Mouse (Mus musculus) retina, postnatal 1 day (tissue): ENCODE measurements around the gene Pip5kl1.
A peak's percentile ranks its signal among the peaks of the same experiment; 100 is the strongest.

Experiments
- DNase-seq: peaks from one replicate; pipeline ENCODE4 v3.0.0-alpha.2; 2012

Gene Pip5kl1

GRCm38 (mm10) chr2:32574497-32574896 lies at the start of gene Pip5kl1:
Gene Pip5kl1 (plus strand): TSS chr2:32574797.
- DNase-seq = no peak

GRCm38 (mm10) chr2:32525816-32526215 lies 48.8 kb upstream of the Pip5kl1 start:
- no peak for DNase-seq

GRCm38 (mm10) chr2:32527468-32527966 lies 47.1 kb upstream of the Pip5kl1 start:
- DNase-seq = peak; percentile 49

GRCm38 (mm10) chr2:32528326-32528725 lies 46.3 kb upstream of the Pip5kl1 start:
- DNase-seq = no peak

GRCm38 (mm10) chr2:32530479-32530878 lies 44.1 kb upstream of the Pip5kl1 start:
- DNase-seq = no peak

- no peak for DNase-seq
These were observed 41.4 kb upstream of the Pip5kl1 start for GRCm38 (mm10) chr2:32533163-32533562.

GRCm38 (mm10) chr2:32534061-32534732 lies 40.4 kb upstream of the Pip5kl1 start:
- peak; percentile 76 for DNase-seq

- peak; percentile 99 for DNase-seq
These were observed 39.7 kb upstream of the Pip5kl1 start, which contains the start of gene Fam102a for GRCm38 (mm10) chr2:32534733-32535471. Gene Fam102a (plus strand): TSS chr2:32535332.

- DNase-seq = peak; percentile 53
These were observed 39.1 kb upstream of the Pip5kl1 start for GRCm38 (mm10) chr2:32535501-32535991.

GRCm38 (mm10) chr2:32536086-32536633 lies 38.4 kb upstream of the Pip5kl1 start:
- DNase-seq = peak; percentile 44

GRCm38 (mm10) chr2:32536634-32537359 lies 37.8 kb upstream of the Pip5kl1 start:
- DNase-seq = peak; percentile 67

- DNase-seq = peak; percentile 63
These were observed 37.2 kb upstream of the Pip5kl1 start for GRCm38 (mm10) chr2:32537360-32537905.

GRCm38 (mm10) chr2:32537941-32538340 lies 36.7 kb upstream of the Pip5kl1 start:
- no peak for DNase-seq

GRCm38 (mm10) chr2:32538461-32538860 lies 36.1 kb upstream of the Pip5kl1 start:
- DNase-seq = peak; percentile 58

GRCm38 (mm10) chr2:32539452-32539981 lies 35.1 kb upstream of the Pip5kl1 start:
- no peak for DNase-seq

GRCm38 (mm10) chr2:32541333-32541908 lies 33.2 kb upstream of the Pip5kl1 start:
- DNase-seq = no peak

GRCm38 (mm10) chr2:32541986-32542573 lies 32.5 kb upstream of the Pip5kl1 start:
- no peak for DNase-seq

- DNase-seq = no peak
These were observed 31.6 kb upstream of the Pip5kl1 start for GRCm38 (mm10) chr2:32543031-32543449.

- DNase-seq = no peak
These were observed 27.6 kb upstream of the Pip5kl1 start for GRCm38 (mm10) chr2:32546951-32547350.

GRCm38 (mm10) chr2:32547380-32547779 lies 27.2 kb upstream of the Pip5kl1 start:
- no peak for DNase-seq

GRCm38 (mm10) chr2:32547964-32548739 lies 26.4 kb upstream of the Pip5kl1 start:
- no peak for DNase-seq
